ENCODE assay signal across 9 mouse cellular contexts in genomic region chr1:193368055-193368454, GRCm38 (mm10). TPM values are rescaled to one million over a fixed set of nuclear protein-coding genes. Genes with fewer than 3 reads are reported as not detected.
DNase-seq lines count a peak whose midpoint lies in the region; ATAC-seq lines count a peak whose summit lies in the region.
"Had no signal": no experiment of that assay in that cellular context is flagged by ENCODE, and none has a peak within 500 bp of the region (broad histone marks: within the 10 kb centered on the region; RNA-seq: fewer than 3 reads in every experiment).

No protein-coding gene starts in this region.

- peak; percentile 22; the same call in 1 of the 2 replicates for ATAC-seq in midbrain, embryonic 11.5 days (ENCODE audit: low FRiP score)

- H3K9ac ChIP-seq in midbrain, embryonic 11.5 days (ENCODE audit: low read length), result peak overlapping the region; percentile 24

- DNase-seq in kidney, postnatal 10 days, result peak; percentile 21
- no peak for DNase-seq in kidney, postnatal 14 days
- DNase-seq in heart, adult 8-10 months (ENCODE audit: low spot score), result peak; percentile 21
- DNase-seq in layer of hippocampus, postnatal 36 days, result peak; percentile 69 to 73
- peak; percentile 83 for DNase-seq in midbrain, embryonic 11.5 days (ENCODE audit: low spot score, missing footprints)
- no peak for DNase-seq in adrenal gland, adult 2 months
- DNase-seq in cerebellum, adult 18-20 months, result no peak
- DNase-seq in kidney, adult 8-10 months, result no peak

- H3K4me1 ChIP-seq in midbrain, embryonic 11.5 days (ENCODE audit: control insufficient read depth, insufficient read depth, low read length), result peaks cover 18% of the 10 kb centered on the region

- H3K4me3 ChIP-seq in midbrain, embryonic 11.5 days (ENCODE audit: low read depth, low read length), result no peak overlapping the region

- peak overlapping the region; percentile 22; the same call in 1 of the 2 replicates for H3K4me2 ChIP-seq in midbrain, embryonic 11.5 days

- H3K27ac ChIP-seq in midbrain, embryonic 11.5 days (ENCODE audit: low read depth, low read length), result no peak overlapping the region

- no peaks in the 10 kb centered on the region for H3K27me3 ChIP-seq in midbrain, embryonic 11.5 days (ENCODE audit: control insufficient read depth, insufficient read depth, low read length)

- H3K9me3 ChIP-seq in midbrain, embryonic 11.5 days (ENCODE audit: control insufficient read depth, low read length), result no peaks in the 10 kb centered on the region

- no peaks in the 10 kb centered on the region for H3K36me3 ChIP-seq in midbrain, embryonic 11.5 days (ENCODE audit: control insufficient read depth, insufficient read depth, low read length)

- WGBS in midbrain, embryonic 11.5 days, result 33% methylated on average over 10 of the region's 10 CpGs

RNA-seq across cellular contexts. Expression of gene Camk1g, which starts 2.0 kb away (rescaled TPM):
- total RNA-seq in heart, adult 8-10 months (2022), result under 1 TPM; 0.14 to 0.72 (median 0.22) TPM
- total RNA-seq in layer of hippocampus, postnatal 36 days (2021), result 10 to 100 TPM; 23.5 to 26.6 TPM
- 17.1 and 20.1 TPM in 2 replicates for polyA plus RNA-seq in midbrain, embryonic 11.5 days (2014; fragmentation: Nextera tagmentation; extraction: Ambion mirVana)
- total RNA-seq in adrenal gland, adult 2 months (2021), result not detected
- polyA plus RNA-seq in adrenal gland, adult 2 months (2012; rRNA removed), result 0.29 and 0.42 TPM in 2 replicates
- total RNA-seq: ES-E14 had no signal

Comparison
In these comparisons a context has a peak if more than half of its experiments do, and no peak if none do; other contexts are left out.
1. DNase-seq: peak in kidney, postnatal 10 days (single experiment), heart, adult 8-10 months (single experiment), layer of hippocampus, postnatal 36 days (2 of 2) and midbrain, embryonic 11.5 days (single experiment); none in kidney, postnatal 14 days (single experiment), adrenal gland, adult 2 months (single experiment), cerebellum, adult 18-20 months (0 of 2) and kidney, adult 8-10 months (0 of 2).
2. RNA of gene Camk1g, which starts 2.0 kb away (total RNA-seq): 23.5 to 26.6 TPM in layer of hippocampus, postnatal 36 days; 0.14 to 0.72 TPM in heart, adult 8-10 months and not detected in adrenal gland, adult 2 months; every median in the first group is over 10 times any median in the second.